Mouse (Mus musculus) stomach, embryonic 16.5 days (tissue): ENCODE results near the gene A830018L16Rik. TPM values are rescaled to one million over a fixed set of nuclear protein-coding genes. Genes with fewer than 3 reads are reported as not detected.

Source experiments
- ATAC-seq: fragments of 200-750 bp; cut with Nextera tagmentation; 2 replicates; pipeline ENCODE4 v1.8.0; 2017; ENCODE audit warnings: moderate number of reproducible peaks, moderate TSS enrichment; ENCODE audit not compliant: insufficient read depth, low FRiP score
- H3K27ac ChIP-seq: fragments of 300-500 bp; sonication (generic); 2 replicates; pipeline ENCODE4 v1.5.1; 2014; ENCODE audit warnings: low read length
- H3K27me3 ChIP-seq: fragments of 300-500 bp; sonication (generic); 2 replicates; pipeline ENCODE4 v1.6.1; 2014; ENCODE audit warnings: low read length, control low read depth, mixed read lengths; ENCODE audit not compliant: control insufficient read depth, insufficient read depth
- H3K36me3 ChIP-seq: fragments of 300-500 bp; sonication (generic); 2 replicates; pipeline ENCODE4 v1.6.1; 2014; ENCODE audit warnings: low read length; ENCODE audit not compliant: control insufficient read depth, insufficient read depth
- H3K4me1 ChIP-seq: fragments of 300-500 bp; sonication (generic); 2 replicates; pipeline ENCODE4 v1.6.1; 2014; ENCODE audit warnings: low read length, control low read depth, mixed read lengths; ENCODE audit not compliant: control insufficient read depth, insufficient read depth
- H3K4me2 ChIP-seq: fragments of 300-500 bp; sonication (generic); 2 replicates; pipeline ENCODE4 v1.6.1; 2014; ENCODE audit warnings: low read depth, low read length, mixed read lengths
- H3K4me3 ChIP-seq: fragments of 300-500 bp; sonication (generic); replicated peaks from 2 replicates; pipeline ENCODE4 v1.5.1; 2014; ENCODE audit warnings: mild to moderate bottlenecking, low read length
- H3K9ac ChIP-seq: fragments of 300-500 bp; sonication (generic); 2 replicates; pipeline ENCODE4 v1.6.1; 2014; ENCODE audit warnings: low read length
- H3K9me3 ChIP-seq: fragments of 300-500 bp; sonication (generic); replicated peaks from 2 replicates; pipeline ENCODE4 v1.6.1; 2016; ENCODE audit warnings: low read length, control low read depth; ENCODE audit not compliant: control insufficient read depth
- WGBS: fragments of 180-500 bp; shearing (Covaris S2); extraction: QIAGEN DNeasy Blood & Tissue Kit; methylation state at CpG from one replicate; pipeline ENCODE4 v1.1.7; 2014; 5-methylcytosine and 5-hydroxymethylcytosine counted together
- polyA plus RNA-seq: library from polyadenylated mRNA; unstranded; fragments of >200 nt; fragmentation: Nextera tagmentation; extraction: Ambion mirVana; gene quantifications from 2 replicates; pipeline ENCODE4 v1.2.1, GENCODE M21; 2015

Gene A830018L16Rik
- polyA plus RNA-seq, 1 experiment from 2014 or later: 12.9 TPM

GRCm38 (mm10) chr1:11570274-11570673, 156.4 kb downstream of the A830018L16Rik start:
- ATAC-seq: no peak
- Histone ChIP-seq H3K9me3 (no peaks in the 10 kb centered on the region), H3K4me1 (no peaks in the 10 kb centered on the region), H3K9ac (no peak overlapping the region), H3K27me3 (no peaks in the 10 kb centered on the region), H3K4me2 (no peak overlapping the region), H3K4me3 (no peak overlapping the region), H3K27ac (no peak overlapping the region), H3K36me3 (no peaks in the 10 kb centered on the region)
- WGBS: 76% methylated on average over 2 of the region's 2 CpGs

- WGBS: 67% methylated on average over 2 of the region's 2 CpGs
- no peak overlapping the region for H3K9ac ChIP-seq
- no peaks in the 10 kb centered on the region for H3K27me3 ChIP-seq
- ATAC-seq: no peak
- no peaks in the 10 kb centered on the region for H3K9me3 ChIP-seq
- no peaks in the 10 kb centered on the region for H3K4me1 ChIP-seq
- no peaks in the 10 kb centered on the region for H3K36me3 ChIP-seq
- H3K4me2 ChIP-seq: no peak overlapping the region
- no peak overlapping the region for H3K4me3 ChIP-seq
- H3K27ac ChIP-seq: no peak overlapping the region
Measured at GRCm38 (mm10) chr1:11573462-11573861, 159.6 kb downstream of the A830018L16Rik start.

- H3K4me1 ChIP-seq: no peaks in the 10 kb centered on the region
- no peak overlapping the region for H3K4me3 ChIP-seq
- H3K9me3 ChIP-seq: no peaks in the 10 kb centered on the region
- WGBS: 52% methylated on average over 4 of the region's 4 CpGs
- H3K36me3 ChIP-seq: no peaks in the 10 kb centered on the region
- no peak for ATAC-seq
- no peaks in the 10 kb centered on the region for H3K27me3 ChIP-seq
- no peak overlapping the region for H3K4me2 ChIP-seq
- no peak overlapping the region for H3K27ac ChIP-seq
- no peak overlapping the region for H3K9ac ChIP-seq
Measured at GRCm38 (mm10) chr1:11580026-11580425, 166.1 kb downstream of the A830018L16Rik start.

- no peaks in the 10 kb centered on the region for H3K27me3 ChIP-seq
- H3K4me2 ChIP-seq: no peak overlapping the region
- H3K27ac ChIP-seq: no peak overlapping the region
- no peak overlapping the region for H3K4me3 ChIP-seq
- no peaks in the 10 kb centered on the region for H3K4me1 ChIP-seq
- H3K36me3 ChIP-seq: no peaks in the 10 kb centered on the region
- WGBS: 73% methylated on average over 10 of the region's 10 CpGs
- H3K9ac ChIP-seq: no peak overlapping the region
- no peak for ATAC-seq
- H3K9me3 ChIP-seq: no peaks in the 10 kb centered on the region
Measured at GRCm38 (mm10) chr1:11588305-11588704, 174.4 kb downstream of the A830018L16Rik start.

- ATAC-seq: no peak
- Histone ChIP-seq H3K4me1 (peaks cover 4% of the 10 kb centered on the region; the same call in 1 of the 2 replicates), H3K27ac (no peak overlapping the region), H3K27me3 (no peaks in the 10 kb centered on the region), H3K9me3 (no peaks in the 10 kb centered on the region), H3K4me3 (no peak overlapping the region), H3K4me2 (no peak overlapping the region), H3K36me3 (no peaks in the 10 kb centered on the region), H3K9ac (no peak overlapping the region)
Measured at GRCm38 (mm10) chr1:11650137-11650536, 236.2 kb downstream of the A830018L16Rik start.

GRCm38 (mm10) chr1:11652773-11653172, 238.9 kb downstream of the A830018L16Rik start:
- Histone ChIP-seq H3K4me3 (no peak overlapping the region), H3K27ac (peak overlapping the region; percentile 37)
- no peak for ATAC-seq

GRCm38 (mm10) chr1:11657341-11658060, 243.6 kb downstream of the A830018L16Rik start:
- no peak overlapping the region for H3K27ac ChIP-seq
- H3K9ac ChIP-seq: no peak overlapping the region
- no peak overlapping the region for H3K4me3 ChIP-seq
- ATAC-seq: no peak
- H3K4me1 ChIP-seq: peaks cover 4% of the 10 kb centered on the region; the same call in 1 of the 2 replicates
- H3K36me3 ChIP-seq: no peaks in the 10 kb centered on the region
- 61% methylated on average over 2 of the region's 2 CpGs for WGBS
- no peaks in the 10 kb centered on the region for H3K27me3 ChIP-seq
- H3K9me3 ChIP-seq: no peaks in the 10 kb centered on the region
- H3K4me2 ChIP-seq: no peak overlapping the region

More at GRCm38 (mm10) chr1:11652773-11653172, 238.9 kb downstream of the A830018L16Rik start:
- Histone ChIP-seq H3K4me1 (peaks cover 4% of the 10 kb centered on the region; the same call in 1 of the 2 replicates), H3K9me3 (no peaks in the 10 kb centered on the region), H3K36me3 (no peaks in the 10 kb centered on the region), H3K27me3 (no peaks in the 10 kb centered on the region), H3K4me2 (no peak overlapping the region), H3K9ac (no peak overlapping the region)

DNA sequence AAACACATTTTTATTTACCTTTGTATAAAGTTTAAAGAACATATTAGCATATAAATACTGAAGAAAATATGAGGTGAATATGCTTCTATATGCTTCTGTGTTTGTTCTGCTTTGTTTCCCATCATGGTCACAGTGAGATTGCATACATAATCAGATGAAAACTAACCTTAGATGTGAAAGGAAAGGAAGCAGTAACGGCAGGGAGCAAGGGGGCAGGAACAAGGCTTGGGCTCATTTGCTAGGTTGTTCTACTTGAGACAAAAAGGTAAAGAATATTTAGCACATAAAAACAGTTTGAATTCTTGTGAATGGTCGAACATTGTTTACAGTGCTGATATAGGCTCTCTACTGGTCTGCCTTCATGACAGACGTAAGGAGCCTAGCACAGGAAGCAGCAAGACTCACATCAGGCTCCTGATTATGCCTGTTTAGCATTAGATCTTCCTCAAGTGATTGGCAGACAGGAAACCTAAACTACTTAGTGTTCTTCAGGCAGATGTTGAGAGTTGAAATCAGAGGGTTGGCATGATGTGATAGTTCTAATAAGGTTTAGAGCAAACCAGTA, 244.2 kb downstream of the A830018L16Rik start:
- Histone ChIP-seq H3K27me3 (no peaks in the 10 kb centered on the region), H3K27ac (no peak overlapping the region; the same call in 1 of the 2 replicates), H3K4me1 (peaks cover 4% of the 10 kb centered on the region; the same call in 1 of the 2 replicates), H3K4me3 (no peak overlapping the region), H3K9me3 (no peaks in the 10 kb centered on the region), H3K36me3 (no peaks in the 10 kb centered on the region), H3K4me2 (no peak overlapping the region), H3K9ac (no peak overlapping the region)
- ATAC-seq: no peak
- 31% methylated on average over 3 of the region's 3 CpGs for WGBS

DNA sequence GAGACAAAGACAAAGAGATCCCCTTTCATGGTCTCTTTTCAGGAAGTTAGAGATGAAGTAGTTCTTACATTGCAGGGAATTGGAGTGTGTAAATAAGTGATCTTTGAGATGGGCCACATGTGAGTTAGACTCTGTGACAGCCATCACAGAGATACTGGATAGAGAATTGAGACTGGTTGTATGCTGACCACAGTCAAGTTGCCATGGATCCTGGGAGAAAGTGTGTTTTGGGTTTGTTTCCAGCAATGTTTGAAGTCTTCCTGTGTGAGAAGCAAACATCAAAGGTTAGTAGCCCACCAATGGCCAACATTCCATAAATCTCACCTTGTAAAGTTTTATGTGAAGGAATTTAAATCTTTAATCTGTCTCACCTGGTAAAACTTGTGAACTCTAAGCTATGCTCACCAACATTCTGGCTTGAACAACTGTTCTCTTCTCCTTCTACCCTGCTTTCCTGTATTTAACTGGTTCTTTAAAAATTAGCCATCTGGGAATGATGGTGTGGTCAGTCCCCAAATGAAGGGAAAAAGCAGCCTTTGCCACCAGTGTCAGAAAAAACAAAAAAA, 330.9 kb downstream of the A830018L16Rik start:
- H3K27me3 ChIP-seq: no peaks in the 10 kb centered on the region
- H3K4me3 ChIP-seq: no peak overlapping the region
- H3K27ac ChIP-seq: no peak overlapping the region
- H3K4me2 ChIP-seq: no peak overlapping the region
- no peak overlapping the region for H3K9ac ChIP-seq
- H3K9me3 ChIP-seq: peaks cover 5% of the 10 kb centered on the region
- H3K4me1 ChIP-seq: no peaks in the 10 kb centered on the region
- H3K36me3 ChIP-seq: 0 out of 2 replicates have a peak, but pooled peaks cover 3% of the 10 kb centered on the region
- no peak for ATAC-seq
